Mouse (Mus musculus): ENCODE data around the gene Atp2a2. TPM values are rescaled to one million over a fixed set of nuclear protein-coding genes. Genes with fewer than 3 reads are reported as not detected.

The Atp2a2 gene
- polyA plus RNA-seq, 1 experiment from 2014 or later, result 13.2 TPM

DNA sequence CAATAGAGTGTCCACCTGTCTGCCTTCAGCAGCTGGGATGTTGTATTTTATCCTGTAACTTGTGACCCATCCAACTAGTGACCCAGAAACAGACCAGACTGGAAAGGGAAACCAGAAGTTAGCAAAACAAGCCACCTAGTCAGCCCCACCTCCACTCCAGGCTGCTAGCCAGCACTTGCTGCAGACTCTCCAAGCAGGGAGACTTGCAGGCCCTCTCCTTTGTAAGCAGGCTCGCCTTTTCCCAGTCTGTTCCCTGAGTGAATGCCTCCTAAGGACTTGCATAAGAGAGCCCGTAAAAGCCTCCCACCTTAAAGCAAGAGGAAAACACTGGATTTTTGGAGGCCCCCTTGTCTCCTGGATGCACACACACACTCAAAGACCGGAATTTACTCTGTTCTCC is 27.3 kb upstream of the Atp2a2 start:
- H3K27me3 ChIP-seq, result no peaks in the 10 kb centered on the region
- 0 out of 2 replicates have a peak overlapping the region, but pooled peaks have one; percentile 9 for H3K27ac ChIP-seq (replicated peaks)
- no peak overlapping the region for H3K9ac ChIP-seq
- H3K36me3 ChIP-seq (replicated peaks), result no peaks in the 10 kb centered on the region
- ATAC-seq (ENCODE audit: insufficient read depth), result no peak
- no peaks in the 10 kb centered on the region for H3K9me3 ChIP-seq (replicated peaks)
- peaks cover 37% of the 10 kb centered on the region for H3K4me1 ChIP-seq (replicated peaks)
- H3K4me3 ChIP-seq (replicated peaks), result no peak overlapping the region
- H3K4me2 ChIP-seq, result no peak overlapping the region
- WGBS (ENCODE audit: insufficient replicate concordance), result 55% methylated on average over 3 of the region's 3 CpGs

DNA sequence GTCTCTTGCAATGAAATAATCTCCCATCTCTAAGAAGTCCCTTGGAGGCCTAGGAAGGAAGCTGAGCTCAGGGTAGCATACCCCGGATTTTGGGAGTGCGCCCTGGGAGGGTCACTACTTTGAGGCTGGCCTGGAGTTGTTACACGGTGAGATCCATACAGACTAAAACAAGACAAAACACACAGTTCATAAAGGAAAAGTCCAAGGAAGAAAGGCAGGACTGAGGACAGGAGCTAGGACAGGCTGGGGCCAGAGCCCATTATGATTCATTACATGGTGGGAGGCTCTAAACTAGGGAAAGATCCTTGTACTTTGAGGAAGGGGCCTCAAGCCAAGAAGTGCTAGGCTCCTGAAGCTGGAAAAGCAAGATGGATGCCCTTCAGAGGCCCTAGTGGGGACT is 26.6 kb upstream of the Atp2a2 start:
- Histone ChIP-seq H3K36me3 (replicated peaks) (no peaks in the 10 kb centered on the region), H3K9me3 (replicated peaks) (no peaks in the 10 kb centered on the region), H3K27ac (replicated peaks) (peak overlapping the region; percentile 9; the same call in 1 of the 2 replicates), H3K4me3 (replicated peaks) (no peak overlapping the region), H3K4me2 (no peak overlapping the region), H3K9ac (no peak overlapping the region), H3K27me3 (no peaks in the 10 kb centered on the region), H3K4me1 (replicated peaks) (peaks cover 37% of the 10 kb centered on the region)
- 55% methylated on average over 3 of the region's 3 CpGs for WGBS (ENCODE audit: insufficient replicate concordance)
- no peak for ATAC-seq (ENCODE audit: insufficient read depth)

DNA sequence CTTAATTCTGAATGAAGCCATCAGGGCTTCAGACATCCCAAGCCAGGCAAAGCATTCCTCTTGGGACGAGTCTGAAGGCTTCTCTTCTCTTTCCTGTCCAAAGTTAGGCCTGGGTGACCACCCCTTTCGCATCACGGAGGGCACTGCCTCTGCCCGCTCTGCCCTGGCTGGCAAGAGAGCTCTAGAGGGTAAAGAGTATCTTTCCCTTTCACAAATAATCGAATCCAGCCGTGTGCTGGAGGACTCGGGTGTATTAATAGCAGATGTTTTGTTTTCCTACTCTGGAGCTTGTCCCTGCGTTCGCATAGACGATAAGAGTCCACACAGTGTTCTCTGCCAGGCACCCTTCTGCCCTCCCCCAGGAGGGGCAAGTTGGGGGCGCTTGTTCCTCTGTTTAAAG is 25.7 kb upstream of the Atp2a2 start:
- ATAC-seq (ENCODE audit: insufficient read depth), result no peak
- no peaks in the 10 kb centered on the region for H3K27me3 ChIP-seq
- H3K36me3 ChIP-seq (replicated peaks), result no peaks in the 10 kb centered on the region
- H3K4me2 ChIP-seq, result peak overlapping the region; percentile 30
- no peak overlapping the region for H3K9ac ChIP-seq
- WGBS (ENCODE audit: insufficient replicate concordance), result 53% methylated on average over 11 of the region's 11 CpGs
- no peak overlapping the region for H3K4me3 ChIP-seq (replicated peaks)
- H3K9me3 ChIP-seq (replicated peaks), result no peaks in the 10 kb centered on the region
- H3K27ac ChIP-seq (replicated peaks), result peak overlapping the region; percentile 74
- peaks cover 37% of the 10 kb centered on the region for H3K4me1 ChIP-seq (replicated peaks)

DNA sequence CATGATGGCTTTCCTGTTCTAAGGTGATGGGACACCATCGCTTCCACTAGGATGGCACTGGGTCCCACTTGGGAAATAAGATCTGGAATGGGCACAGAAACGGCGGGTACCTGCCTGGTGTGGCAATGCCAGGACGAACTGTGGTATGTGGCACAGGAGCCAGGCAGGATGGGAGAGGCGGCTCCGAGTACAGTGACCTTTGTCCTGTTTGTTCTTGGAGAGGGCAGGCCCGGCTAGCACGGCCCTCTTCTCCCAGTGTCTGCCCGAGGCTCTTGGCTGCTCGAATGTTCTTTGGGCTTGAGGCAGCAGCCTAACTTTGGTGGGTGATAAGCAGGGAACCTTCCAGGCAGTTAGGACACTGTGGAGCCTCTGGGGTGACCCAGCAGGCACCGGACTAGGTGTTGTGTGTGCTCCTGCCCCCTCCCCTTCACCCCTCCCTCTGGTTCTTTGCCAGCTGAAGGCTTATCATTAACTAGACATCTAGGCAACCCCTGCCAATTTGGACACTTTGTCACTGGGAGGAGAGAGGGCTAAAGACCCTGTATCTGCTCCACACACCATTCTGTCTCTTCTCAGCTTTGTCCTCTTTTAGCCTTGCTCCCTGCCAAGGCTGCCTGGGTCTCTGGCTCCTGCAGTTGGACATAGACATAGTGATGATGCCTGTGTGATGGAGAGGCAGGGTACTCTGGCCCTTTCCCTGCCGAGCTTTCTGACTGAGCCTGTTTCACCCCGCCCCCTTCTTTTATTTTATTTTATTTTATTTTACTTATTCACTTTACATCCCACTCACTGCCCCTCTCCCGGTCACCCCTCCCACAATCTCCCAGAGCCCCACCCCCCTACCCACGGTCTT is 25.1 kb upstream of the Atp2a2 start:
- Histone ChIP-seq H3K27ac (replicated peaks) (peak overlapping the region; percentile 74), H3K4me3 (replicated peaks) (no peak overlapping the region), H3K4me2 (peak overlapping the region; percentile 30), H3K36me3 (replicated peaks) (no peaks in the 10 kb centered on the region), H3K9me3 (replicated peaks) (no peaks in the 10 kb centered on the region), H3K4me1 (replicated peaks) (peaks cover 37% of the 10 kb centered on the region), H3K9ac (no peak overlapping the region), H3K27me3 (no peaks in the 10 kb centered on the region)
- 54% methylated on average over 15 of the region's 15 CpGs for WGBS (ENCODE audit: insufficient replicate concordance)
- ATAC-seq (ENCODE audit: insufficient read depth), result peak; percentile 65

DNA sequence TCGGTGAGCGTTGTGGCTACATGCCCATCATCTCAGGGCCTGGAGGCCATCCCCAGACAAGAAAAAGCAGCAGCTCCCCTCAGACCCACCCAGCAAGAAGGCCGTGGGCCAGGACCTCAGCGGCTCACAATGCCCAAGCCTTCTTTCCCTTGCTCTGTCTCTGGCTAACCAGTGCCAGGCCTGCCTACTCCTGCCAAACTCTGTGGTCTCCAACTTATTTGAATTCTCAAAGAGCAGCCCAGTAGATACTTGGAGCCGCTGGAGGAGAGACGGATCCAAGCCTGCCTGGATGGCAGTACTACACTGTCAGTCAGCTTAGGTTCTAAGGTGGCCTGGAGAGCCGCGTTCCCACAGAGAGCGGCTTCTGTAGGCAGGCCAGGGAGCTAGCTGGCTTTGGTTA is 24.4 kb upstream of the Atp2a2 start:
- no peak for ATAC-seq (ENCODE audit: insufficient read depth)
- peaks cover 37% of the 10 kb centered on the region for H3K4me1 ChIP-seq (replicated peaks)

DNA sequence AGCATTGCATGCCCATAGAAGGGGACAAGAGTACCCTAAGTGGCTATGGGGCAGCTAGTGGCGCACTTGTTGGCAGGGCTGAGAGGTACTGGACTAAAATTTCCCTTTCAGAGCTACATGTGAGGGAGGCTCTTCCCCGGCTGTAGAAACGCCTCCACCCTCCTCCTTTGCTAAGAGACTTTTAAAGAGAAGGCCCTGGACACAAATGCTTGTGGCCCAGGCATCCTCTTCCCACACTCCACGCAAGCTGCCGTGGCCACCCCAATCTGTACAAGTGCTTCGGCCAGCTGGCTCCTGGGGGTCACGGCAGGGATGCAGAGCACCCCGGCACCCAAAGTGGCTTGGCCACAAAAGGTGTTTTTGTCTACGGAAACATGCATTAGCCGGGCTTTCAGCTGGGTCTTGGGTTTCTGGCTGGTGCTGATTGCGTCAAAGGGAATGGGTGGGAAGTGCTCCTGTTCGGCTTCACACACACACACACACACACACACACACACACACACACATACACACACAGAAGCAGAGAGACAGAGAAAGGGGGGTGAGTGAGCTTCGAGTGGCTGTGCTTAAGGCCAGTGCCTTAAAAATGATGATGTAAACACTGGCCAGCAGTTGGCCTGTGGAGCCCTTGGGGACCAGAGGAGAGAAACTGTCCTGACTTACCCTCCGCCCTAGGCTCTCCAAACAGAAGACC is 23.4 kb upstream of the Atp2a2 start:
- 67% methylated on average over 14 of the region's 14 CpGs for WGBS (ENCODE audit: insufficient replicate concordance)
- Histone ChIP-seq H3K27me3 (no peaks in the 10 kb centered on the region), H3K4me2 (no peak overlapping the region), H3K27ac (replicated peaks) (no peak overlapping the region), H3K9ac (no peak overlapping the region), H3K4me3 (replicated peaks) (no peak overlapping the region), H3K4me1 (replicated peaks) (peaks cover 35% of the 10 kb centered on the region), H3K36me3 (replicated peaks) (no peaks in the 10 kb centered on the region), H3K9me3 (replicated peaks) (no peaks in the 10 kb centered on the region)
- ATAC-seq (ENCODE audit: insufficient read depth), result no peak

More for the DNA sequence above, 24.4 kb upstream of the Atp2a2 start:
- Histone ChIP-seq H3K9me3 (replicated peaks) (no peaks in the 10 kb centered on the region), H3K36me3 (replicated peaks) (no peaks in the 10 kb centered on the region), H3K4me3 (replicated peaks) (no peak overlapping the region), H3K9ac (no peak overlapping the region), H3K27ac (replicated peaks) (peak overlapping the region; percentile 45; the same call in 1 of the 2 replicates), H3K27me3 (no peaks in the 10 kb centered on the region), H3K4me2 (no peak overlapping the region)
- WGBS (ENCODE audit: insufficient replicate concordance), result 85% methylated on average over 9 of the region's 9 CpGs

DNA sequence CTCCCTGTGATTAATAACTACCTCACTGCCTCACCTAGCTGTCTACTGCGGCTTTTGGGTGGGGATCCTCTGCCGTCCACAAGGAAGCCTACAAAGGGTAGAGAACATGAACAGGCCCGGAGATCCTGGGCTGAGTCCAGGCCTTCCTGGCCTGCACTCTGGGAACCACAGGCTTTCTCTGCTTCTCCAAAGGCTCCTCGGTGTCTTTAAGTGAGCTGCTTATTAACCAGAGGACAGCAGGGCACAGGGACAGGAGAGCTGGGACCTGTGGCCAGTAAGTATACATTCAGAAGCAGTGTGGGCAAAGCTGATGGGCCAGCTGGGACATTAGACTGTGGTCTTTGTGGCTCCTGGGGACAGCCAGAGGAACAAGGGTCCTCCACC is 22.8 kb upstream of the Atp2a2 start:
- Histone ChIP-seq H3K9me3 (replicated peaks) (no peaks in the 10 kb centered on the region), H3K4me3 (replicated peaks) (no peak overlapping the region), H3K4me1 (replicated peaks) (peaks cover 31% of the 10 kb centered on the region), H3K4me2 (no peak overlapping the region), H3K36me3 (replicated peaks) (no peaks in the 10 kb centered on the region), H3K27ac (replicated peaks) (no peak overlapping the region), H3K27me3 (no peaks in the 10 kb centered on the region), H3K9ac (no peak overlapping the region)
- no peak for ATAC-seq (ENCODE audit: insufficient read depth)
- WGBS (ENCODE audit: insufficient replicate concordance), result 63% methylated on average over 4 of the region's 4 CpGs

DNA sequence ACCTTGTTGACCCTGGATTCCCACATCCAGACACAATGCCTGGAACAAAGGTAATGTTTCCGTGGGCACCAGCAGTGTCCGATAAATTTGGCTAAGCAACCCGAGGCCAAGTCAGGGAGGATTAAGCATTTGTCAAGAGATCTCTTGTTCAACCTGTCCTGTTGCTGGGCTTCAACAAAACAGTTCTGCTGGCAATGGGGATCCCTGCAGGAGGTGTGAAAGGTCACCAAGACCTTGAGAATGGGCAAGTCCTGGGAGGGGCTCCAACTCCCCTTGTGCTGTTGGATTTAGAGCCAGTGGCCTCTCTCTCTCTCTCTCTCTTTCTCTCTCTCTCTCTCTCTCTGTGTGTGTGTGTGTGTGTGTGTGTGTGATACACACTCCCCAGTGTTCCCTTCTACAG is 22.2 kb upstream of the Atp2a2 start:
- WGBS (ENCODE audit: insufficient replicate concordance), result 62% methylated on average over 3 of the region's 3 CpGs
- Histone ChIP-seq H3K27ac (replicated peaks) (no peak overlapping the region), H3K36me3 (replicated peaks) (no peaks in the 10 kb centered on the region), H3K4me3 (replicated peaks) (no peak overlapping the region), H3K9me3 (replicated peaks) (no peaks in the 10 kb centered on the region), H3K4me2 (no peak overlapping the region), H3K4me1 (replicated peaks) (peaks cover 25% of the 10 kb centered on the region), H3K9ac (no peak overlapping the region), H3K27me3 (no peaks in the 10 kb centered on the region)
- no peak for ATAC-seq (ENCODE audit: insufficient read depth)

DNA sequence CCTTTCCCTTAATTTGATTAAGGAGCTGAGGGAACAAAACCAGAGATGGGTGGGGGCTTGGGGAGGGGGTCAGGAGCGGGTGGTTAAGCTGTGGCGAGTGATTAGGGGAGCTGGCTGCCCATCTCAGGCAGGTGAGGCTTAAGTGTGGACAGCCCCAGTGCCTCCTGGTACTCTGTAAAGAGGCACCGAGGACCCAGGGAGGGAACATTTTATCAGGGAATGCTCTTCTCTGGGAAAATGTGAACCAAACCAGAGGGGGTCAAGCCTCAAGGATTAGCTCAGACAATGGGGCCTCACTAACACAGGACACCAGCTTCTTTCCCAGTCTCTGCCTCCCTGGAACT is 19.1 kb upstream of the Atp2a2 start:
- 0 out of 2 replicates have a peak, but pooled peaks cover 11% of the 10 kb centered on the region for H3K4me1 ChIP-seq (replicated peaks)
- H3K27me3 ChIP-seq, result peaks cover 17% of the 10 kb centered on the region; the same call in 1 of the 2 replicates
- no peak overlapping the region for H3K27ac ChIP-seq (replicated peaks)
- no peaks in the 10 kb centered on the region for H3K36me3 ChIP-seq (replicated peaks)
- H3K9me3 ChIP-seq (replicated peaks), result no peaks in the 10 kb centered on the region
- H3K4me2 ChIP-seq, result no peak overlapping the region
- no peak overlapping the region for H3K9ac ChIP-seq
- WGBS (ENCODE audit: insufficient replicate concordance), result 54% methylated on average over 3 of the region's 3 CpGs
- no peak overlapping the region for H3K4me3 ChIP-seq (replicated peaks)
- no peak for ATAC-seq (ENCODE audit: insufficient read depth)

DNA sequence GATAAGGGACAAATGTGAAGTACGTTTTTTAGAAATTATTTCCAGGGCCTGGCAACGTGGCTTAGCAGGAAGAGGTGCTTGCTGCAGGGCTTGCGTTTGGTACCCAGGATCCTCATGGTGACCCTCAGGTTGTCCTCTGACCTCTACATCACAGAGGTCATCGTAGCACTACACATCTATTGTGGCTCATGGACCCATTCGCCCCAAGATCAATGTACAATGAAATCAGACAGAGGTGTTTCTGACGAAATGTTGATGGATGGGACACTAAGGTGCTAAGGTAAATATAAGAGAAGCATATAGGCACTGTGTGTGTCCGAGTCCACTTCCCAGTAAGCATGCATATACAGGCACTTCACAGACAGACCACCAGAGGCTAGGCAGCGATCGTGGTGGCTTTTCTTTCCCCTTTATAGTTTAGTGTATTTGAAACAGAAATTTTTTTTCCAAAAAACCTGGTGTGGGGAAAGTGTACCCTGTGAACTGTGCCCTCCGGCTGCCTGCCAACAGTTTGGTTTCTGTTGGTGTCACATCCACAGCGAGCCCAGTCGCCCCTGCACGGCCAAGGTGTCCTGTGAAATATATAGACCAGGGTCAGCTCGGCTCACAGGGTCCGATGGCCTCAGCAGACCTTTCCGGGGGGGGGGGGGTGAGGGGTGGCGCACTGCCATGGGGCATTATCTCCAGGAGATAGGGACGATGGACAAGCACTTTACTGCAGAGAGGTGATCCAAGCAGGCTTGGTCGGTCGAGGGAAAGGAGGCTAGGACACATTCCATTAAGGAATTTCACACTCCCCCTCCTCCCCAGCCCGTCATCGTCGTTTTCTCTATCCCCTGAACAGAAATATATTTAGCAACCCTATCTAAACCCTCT is 18.5 kb upstream of the Atp2a2 start:
- no peak overlapping the region for H3K4me2 ChIP-seq
- no peak overlapping the region for H3K4me3 ChIP-seq (replicated peaks)
- no peak overlapping the region for H3K9ac ChIP-seq
- 0 out of 2 replicates have a peak, but pooled peaks cover 7% of the 10 kb centered on the region for H3K4me1 ChIP-seq (replicated peaks)
- 56% methylated on average over 23 of the region's 23 CpGs for WGBS (ENCODE audit: insufficient replicate concordance)
- H3K36me3 ChIP-seq (replicated peaks), result no peaks in the 10 kb centered on the region
- no peak overlapping the region for H3K27ac ChIP-seq (replicated peaks)
- peaks cover 17% of the 10 kb centered on the region; the same call in 1 of the 2 replicates for H3K27me3 ChIP-seq
- no peak; the same call in 1 of the 2 replicates for ATAC-seq (ENCODE audit: insufficient read depth)
- no peaks in the 10 kb centered on the region for H3K9me3 ChIP-seq (replicated peaks)
